Mouse (Mus musculus) c-Kit-positive CD71-negative TER-119-negative erythroid progenitor cells, embryonic 14.5 days (primary cell): ENCODE results near the gene Fev.

Experiments
- DNase-seq: peaks from one replicate; pipeline ENCODE4 v3.0.0-alpha.2; 2013; ENCODE audit warnings: low read depth

Gene Fev

GRCm38 (mm10) chr1:74880785-74881360 lies 4.3 kb downstream of the Fev start:
- peak; percentile 55 for DNase-seq

GRCm38 (mm10) chr1:74877199-74877598 lies 8.0 kb downstream of the Fev start:
- no peak for DNase-seq

GRCm38 (mm10) chr1:74872218-74872617 lies 13.0 kb downstream of the Fev start:
- DNase-seq, result no peak

GRCm38 (mm10) chr1:74861783-74862182 lies 23.4 kb downstream of the Fev start:
- DNase-seq, result no peak

GRCm38 (mm10) chr1:74859223-74859984 lies 25.8 kb downstream of the Fev start:
- DNase-seq, result no peak

GRCm38 (mm10) chr1:74858805-74859204 lies 26.4 kb downstream of the Fev start:
- no peak for DNase-seq

GRCm38 (mm10) chr1:74858171-74858719 lies 27.0 kb downstream of the Fev start:
- DNase-seq, result peak; percentile 26

GRCm38 (mm10) chr1:74857677-74858076 lies 27.5 kb downstream of the Fev start:
- DNase-seq, result no peak

- no peak for DNase-seq
Observed at GRCm38 (mm10) chr1:74857201-74857600, 28.0 kb downstream of the Fev start.

GRCm38 (mm10) chr1:74856791-74857190 lies 28.4 kb downstream of the Fev start:
- DNase-seq, result no peak

- DNase-seq, result no peak
Observed at GRCm38 (mm10) chr1:74856439-74856720, 28.8 kb downstream of the Fev start.

- no peak for DNase-seq
Observed at GRCm38 (mm10) chr1:74855651-74856438, 29.4 kb downstream of the Fev start.

GRCm38 (mm10) chr1:74855156-74855555 lies 30.1 kb downstream of the Fev start:
- DNase-seq, result no peak

- peak; percentile 63 for DNase-seq
Observed at GRCm38 (mm10) chr1:74854306-74855056, 30.7 kb downstream of the Fev start, which contains the start of gene Cdk5r2. Cdk5r2 (plus strand) TSS chr1:74854934.

- DNase-seq, result no peak
Observed at GRCm38 (mm10) chr1:74851001-74851775, 34.0 kb downstream of the Fev start.

- DNase-seq, result no peak
Observed at GRCm38 (mm10) chr1:74850251-74850650, 35.0 kb downstream of the Fev start.

- DNase-seq, result no peak
Observed at GRCm38 (mm10) chr1:74848946-74849345, 36.3 kb downstream of the Fev start.

- no peak for DNase-seq
Observed at GRCm38 (mm10) chr1:74846341-74846740, 38.9 kb downstream of the Fev start.

GRCm38 (mm10) chr1:74843090-74843489 lies 42.1 kb downstream of the Fev start:
- DNase-seq, result no peak

GRCm38 (mm10) chr1:74833255-74833654 lies 52.0 kb downstream of the Fev start:
- DNase-seq, result no peak
